Mouse (Mus musculus) lung, adult 2 months (tissue): ENCODE measurements around the gene Tk1. TPM values are rescaled to one million over a fixed set of nuclear protein-coding genes. Genes with fewer than 3 reads are reported as not detected.

Experiments used
- DNase-seq: peaks from one replicate; pipeline ENCODE4 v3.0.0; 2022
- H3K4me1 ChIP-seq: fragments of 200-500 bp; 2 replicates; pipeline ENCODE4 v1.6.1; 2011; ENCODE audit warnings: low read length; ENCODE audit not compliant: control insufficient read depth, insufficient read depth
- H3K4me3 ChIP-seq: fragments of 200-500 bp; replicated peaks from 2 replicates; pipeline ENCODE3; 2011; ENCODE audit warnings: low read depth, mild to moderate bottlenecking, control low read depth, low read length; ENCODE audit errors: extremely low read depth
- CTCF ChIP-seq: fragments of 200-500 bp; IDR thresholded peaks from 2 replicates; pipeline ENCODE4 v1.5.1; 2011; ENCODE audit warnings: mild to moderate bottlenecking, low read length, control low read depth; ENCODE audit not compliant: insufficient read depth
- POLR2A ChIP-seq: fragments of 200-500 bp; IDR thresholded peaks from 2 replicates; pipeline ENCODE4 v1.6.1; 2011; ENCODE audit warnings: low read depth, mild to moderate bottlenecking, control low read depth, low read length, borderline replicate concordance; ENCODE audit errors: extremely low read depth
- WGBS: fragments of 180-500 bp; shearing (Covaris S2); methylation state at CpG from one replicate; pipeline ENCODE4 v1.1.7; 2018; 5-methylcytosine and 5-hydroxymethylcytosine counted together
- polyA plus RNA-seq: library from polyadenylated mRNA; depleted of rRNA; stranded (reverse); fragments of >200 nt; gene quantifications from 2 replicates; pipeline ENCODE4 v1.2.3, GENCODE M21; 2012

Gene Tk1
- polyA plus RNA-seq, 1 experiment, result 11.5 TPM

DNA sequence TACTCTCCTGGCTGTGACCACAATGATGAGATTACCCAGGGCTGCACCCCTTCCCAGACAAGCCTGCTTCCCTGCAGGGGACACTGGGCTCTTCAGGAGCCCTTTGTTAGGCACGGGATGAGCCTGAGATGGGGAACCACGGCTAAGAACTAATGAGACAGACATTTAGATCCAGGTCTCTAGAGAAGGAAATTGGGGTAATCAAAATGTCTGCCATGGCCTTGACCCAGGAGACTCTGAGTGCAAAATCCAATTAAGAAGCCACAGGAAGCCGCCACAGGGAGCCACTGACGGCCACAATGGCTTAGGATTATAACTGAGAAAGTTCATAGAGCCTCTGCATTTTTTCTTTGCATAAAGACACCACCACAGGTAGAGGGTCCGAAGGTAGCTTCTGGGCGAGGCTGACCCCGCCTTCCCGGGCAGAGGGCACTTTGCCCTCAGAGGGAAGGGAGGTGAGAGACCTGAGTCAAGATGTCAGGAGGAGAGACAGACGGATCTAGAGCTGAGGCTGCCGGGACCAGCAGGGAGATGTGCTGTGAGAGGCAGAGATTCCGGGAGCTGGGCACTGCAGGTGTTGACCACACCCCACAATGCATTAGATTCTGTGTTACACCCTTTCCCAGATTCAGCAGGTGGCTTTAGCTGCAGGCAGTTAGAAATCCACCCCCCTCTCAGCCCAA lies 37.4 kb upstream of the Tk1 start:
- 51% methylated on average over 11 of the region's 11 CpGs for WGBS
- no peak for TF ChIP-seq CTCF
- no peak for TF ChIP-seq POLR2A
- no peak for DNase-seq
- no peaks in the 10 kb centered on the region for H3K4me1 ChIP-seq
- no peak overlapping the region for H3K4me3 ChIP-seq

DNA sequence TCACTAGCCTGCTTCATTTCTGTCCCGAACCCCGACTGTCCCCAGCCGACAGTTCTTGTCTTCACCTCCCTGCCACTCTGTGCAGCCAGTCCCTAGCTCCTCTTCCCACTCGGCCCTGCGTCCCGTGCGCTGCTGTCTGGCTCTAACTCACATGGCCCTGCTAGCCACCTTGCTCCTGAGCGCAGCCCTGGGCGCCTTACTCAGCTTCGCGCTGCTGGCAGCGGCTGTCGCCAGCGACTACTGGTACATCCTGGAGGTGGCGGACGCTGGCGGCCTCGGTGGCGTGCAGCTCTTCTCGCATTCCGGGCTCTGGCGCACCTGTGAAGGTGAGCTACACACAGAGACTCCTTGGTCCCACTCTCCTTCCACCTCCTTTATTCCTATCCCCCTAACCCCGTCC lies 34.7 kb upstream of the Tk1 start, which contains the start of gene Tmem235:
TSS of gene Tmem235 (plus strand) at position 152 of the 400 bp plus-strand sequence.
- no peak for DNase-seq
- no peaks in the 10 kb centered on the region for H3K4me1 ChIP-seq
- TF ChIP-seq CTCF (no peak), POLR2A (no peak)
- WGBS, result 7% methylated on average over 23 of the region's 23 CpGs
- H3K4me3 ChIP-seq, result no peak within 1 kb of the TSS

DNA sequence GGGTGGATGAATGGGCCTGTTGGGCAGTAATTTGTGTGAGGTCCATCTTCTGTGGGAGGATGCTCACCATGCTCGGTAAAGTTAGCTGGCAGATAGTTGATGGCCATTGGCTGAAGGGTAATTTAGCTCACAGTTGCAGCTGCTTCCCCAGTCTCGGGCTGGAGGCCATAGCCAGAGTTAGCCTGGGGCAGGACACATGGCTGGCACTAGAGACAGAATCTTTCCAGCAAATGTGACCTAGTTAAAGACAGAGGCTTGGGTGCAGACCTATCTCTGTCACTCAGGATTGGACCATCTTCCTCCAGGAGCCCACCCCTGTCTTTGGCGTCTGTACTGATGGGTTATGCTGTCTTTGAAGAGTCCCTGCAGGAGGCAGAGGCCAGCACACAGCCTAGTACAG lies 32.5 kb upstream of the Tk1 start:
- H3K4me3 ChIP-seq, result no peak overlapping the region
- TF ChIP-seq POLR2A, result no peak
- no peak for TF ChIP-seq CTCF
- WGBS, result 62% methylated on average over 3 of the region's 3 CpGs
- no peaks in the 10 kb centered on the region for H3K4me1 ChIP-seq
- no peak for DNase-seq

DNA sequence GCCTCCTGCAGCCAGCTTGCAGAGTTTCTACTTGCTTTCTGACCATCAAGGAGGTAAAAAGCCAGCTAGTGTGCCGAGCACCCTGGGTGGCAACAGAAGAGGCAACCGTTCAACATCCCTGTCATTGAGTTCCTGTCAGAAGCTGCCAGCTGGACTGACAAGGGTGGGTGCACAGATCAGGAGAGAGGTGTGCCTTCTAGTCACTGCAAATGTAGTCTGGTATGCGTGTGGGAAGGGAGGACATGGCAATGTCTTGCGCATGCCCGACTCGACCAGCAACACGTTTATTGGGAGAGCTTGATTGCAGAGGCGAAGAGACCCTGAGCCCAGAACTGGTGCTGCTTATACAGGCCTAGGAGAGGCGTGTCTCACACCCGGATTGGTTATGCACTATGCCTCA lies 31.6 kb upstream of the Tk1 start:
- no peaks in the 10 kb centered on the region for H3K4me1 ChIP-seq
- H3K4me3 ChIP-seq, result no peak overlapping the region
- WGBS, result 96% methylated on average over 10 of the region's 10 CpGs
- no peak for TF ChIP-seq CTCF
- no peak for TF ChIP-seq POLR2A
- DNase-seq, result no peak

GRCm38 (mm10) chr11:117855975-117856374 lies 30.1 kb upstream of the Tk1 start:
- H3K4me3 ChIP-seq, result no peak overlapping the region
- no peaks in the 10 kb centered on the region for H3K4me1 ChIP-seq
- DNase-seq, result no peak
- 67% methylated on average over 1 of the region's 1 CpGs for WGBS
- TF ChIP-seq POLR2A (no peak), CTCF (no peak)

DNA sequence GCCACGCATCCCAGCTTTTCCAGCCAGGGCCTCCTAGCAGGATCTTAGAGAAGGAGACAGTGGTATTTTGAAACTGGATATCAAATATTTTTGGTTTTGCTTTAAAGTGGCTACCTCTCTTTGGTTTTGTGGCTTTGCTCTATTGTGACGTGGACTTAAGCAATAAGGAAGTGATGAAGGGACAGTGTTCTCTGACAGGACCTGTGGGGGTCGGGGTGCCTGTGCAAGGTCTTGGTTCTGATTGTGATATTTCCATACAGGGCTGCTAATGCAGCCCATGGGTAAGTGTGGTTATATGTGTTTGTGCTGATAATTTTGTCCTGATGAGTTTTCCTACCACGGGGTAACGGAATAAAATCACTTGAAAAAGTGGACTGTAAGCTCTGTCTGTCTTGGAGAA lies 29.5 kb upstream of the Tk1 start:
- no peaks in the 10 kb centered on the region for H3K4me1 ChIP-seq
- 90% methylated on average over 5 of the region's 5 CpGs for WGBS
- no peak overlapping the region for H3K4me3 ChIP-seq
- no peak for DNase-seq
- TF ChIP-seq CTCF, result no peak
- TF ChIP-seq POLR2A, result no peak

DNA sequence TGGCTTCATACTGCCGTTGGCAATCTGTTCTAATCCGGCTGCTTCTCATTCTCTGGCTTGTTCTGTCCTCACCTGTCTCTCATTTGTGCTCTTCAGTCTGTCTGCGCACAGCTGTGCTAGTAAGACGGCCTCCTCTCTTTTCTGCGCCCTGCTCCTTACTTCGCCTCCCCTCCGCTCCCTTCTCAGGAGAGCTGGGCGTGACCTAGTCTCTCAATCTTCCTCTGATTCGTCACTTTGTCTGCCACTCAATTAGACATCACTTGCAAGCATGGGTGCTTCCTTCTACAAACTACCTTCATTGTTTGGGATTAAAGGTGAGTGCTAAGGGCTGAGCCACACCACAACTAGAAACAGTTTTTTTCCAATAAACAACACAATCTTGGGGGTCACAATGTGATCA lies 28.3 kb upstream of the Tk1 start:
- TF ChIP-seq POLR2A, result no peak
- no peak for TF ChIP-seq CTCF
- 91% methylated on average over 9 of the region's 9 CpGs for WGBS
- DNase-seq, result no peak
- Histone ChIP-seq H3K4me1 (no peaks in the 10 kb centered on the region; the same call in 1 of the 2 replicates), H3K4me3 (no peak overlapping the region)

DNA sequence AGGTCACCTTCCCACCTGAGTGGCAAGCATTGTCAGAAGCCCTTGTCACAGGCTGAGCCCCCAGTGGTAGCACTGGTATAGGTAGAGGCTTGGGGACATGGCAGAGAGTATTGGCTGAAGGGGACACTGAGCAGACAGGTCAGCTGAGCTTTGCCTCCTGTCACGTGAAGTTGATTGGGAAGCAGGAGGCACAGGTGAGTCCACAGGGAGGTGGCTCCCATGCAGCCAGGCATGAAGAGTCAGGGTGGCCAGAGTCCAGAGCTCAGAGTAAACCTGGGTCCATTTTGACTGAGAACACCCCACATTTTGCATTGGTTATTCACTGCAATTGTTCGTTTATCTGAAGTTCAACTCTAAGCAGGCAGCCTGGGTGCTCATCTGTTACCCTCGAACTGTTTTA lies 27.0 kb upstream of the Tk1 start:
- no peak for DNase-seq
- no peak overlapping the region for H3K4me3 ChIP-seq
- 80% methylated on average over 3 of the region's 3 CpGs for WGBS

GRCm38 (mm10) chr11:117848985-117849671 lies 23.2 kb upstream of the Tk1 start, which contains the start of gene Birc5:
Gene Birc5, plus strand, starts transcription at chr11:117849251.
- Histone ChIP-seq H3K4me1 (peaks cover 6% of the 10 kb centered on the region), H3K4me3 (peak within 1 kb of the TSS; percentile 83)
- DNase-seq, result peak; percentile 93
- under 1% methylated on average over 51 of the region's 51 CpGs for WGBS
- no peak for TF ChIP-seq CTCF
- TF ChIP-seq POLR2A, result peak; percentile 90

More for the DNA sequence above, 27.0 kb upstream of the Tk1 start:
- TF ChIP-seq CTCF (no peak), POLR2A (no peak)
- H3K4me1 ChIP-seq, result peaks cover 6% of the 10 kb centered on the region
